Mouse (Mus musculus) urinary bladder, adult 18-20 months (tissue): ENCODE data around the gene Pck1.

Source experiments
- DNase-seq, 2 experiments: peaks; one replicate each; pipeline ENCODE4 v3.0.0; 2022; ENCODE audit warnings: low spot score in 2 of 2, mixed read lengths in 2 of 2

The Pck1 gene

DNA sequence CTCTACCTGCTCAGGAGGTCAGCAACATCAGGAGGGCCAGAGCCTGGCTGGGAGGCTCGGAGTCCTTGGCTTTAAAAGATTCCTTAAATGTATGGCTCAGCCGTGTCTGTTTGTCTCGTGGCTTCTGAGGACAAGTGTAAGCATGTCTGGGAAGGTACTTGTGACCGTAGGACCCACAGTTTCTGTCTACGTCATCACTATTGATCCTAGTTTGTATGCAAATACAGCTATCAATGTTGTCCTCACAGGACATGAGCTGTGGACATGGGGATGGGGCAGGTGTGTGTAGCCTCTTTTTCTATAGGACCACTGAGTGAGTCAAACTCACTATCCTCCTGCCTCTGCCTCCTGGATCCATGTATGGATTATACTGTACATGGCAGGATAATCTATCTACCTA, 4.8 kb upstream of the Pck1 start:
- no peak for DNase-seq

DNA sequence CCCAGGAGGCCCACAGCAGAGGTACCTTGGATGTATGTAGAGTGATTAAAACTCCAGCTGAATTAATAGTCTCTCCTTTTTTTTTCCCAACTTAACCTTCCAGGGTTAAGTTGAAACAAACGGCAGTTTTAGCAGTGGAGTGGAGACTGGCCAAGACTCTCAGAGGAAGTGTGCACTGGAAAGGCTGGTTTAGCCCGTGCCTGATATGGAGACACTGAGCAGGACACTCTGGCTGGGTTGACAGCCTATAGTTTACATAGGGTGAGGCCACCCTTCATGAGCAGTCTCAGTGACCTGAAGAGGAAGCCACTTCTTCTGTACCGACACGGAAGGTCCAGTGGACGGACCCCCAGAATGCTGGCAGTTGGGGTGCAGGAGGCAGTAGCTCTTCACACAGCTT, 1.5 kb upstream of the Pck1 start:
- no peak for DNase-seq

DNA sequence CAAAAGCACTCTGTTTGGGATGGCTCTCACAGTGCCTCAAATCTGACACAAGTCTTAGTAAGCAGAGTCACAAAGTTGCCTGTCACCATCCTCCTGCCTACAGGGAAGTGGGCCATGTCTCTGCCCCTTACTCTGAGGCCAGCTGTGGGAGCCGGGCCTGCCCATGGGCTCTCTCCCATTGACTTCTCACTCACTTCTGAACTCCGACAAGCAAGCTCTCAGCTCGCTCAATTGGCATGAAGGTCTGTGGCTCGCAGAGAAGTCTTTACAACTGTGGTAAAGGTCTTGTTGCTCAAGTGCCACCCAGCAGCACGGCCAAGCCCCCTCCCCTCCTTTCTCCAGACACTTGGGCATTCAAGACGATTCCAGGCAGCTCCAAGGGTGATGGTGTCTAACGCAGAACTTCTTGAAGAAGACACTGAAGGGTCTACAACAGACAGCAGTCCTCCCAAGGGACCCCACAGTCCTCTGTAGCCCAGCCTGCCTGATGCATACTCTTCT, 1.0 kb upstream of the Pck1 start:
- no peak for DNase-seq

DNA sequence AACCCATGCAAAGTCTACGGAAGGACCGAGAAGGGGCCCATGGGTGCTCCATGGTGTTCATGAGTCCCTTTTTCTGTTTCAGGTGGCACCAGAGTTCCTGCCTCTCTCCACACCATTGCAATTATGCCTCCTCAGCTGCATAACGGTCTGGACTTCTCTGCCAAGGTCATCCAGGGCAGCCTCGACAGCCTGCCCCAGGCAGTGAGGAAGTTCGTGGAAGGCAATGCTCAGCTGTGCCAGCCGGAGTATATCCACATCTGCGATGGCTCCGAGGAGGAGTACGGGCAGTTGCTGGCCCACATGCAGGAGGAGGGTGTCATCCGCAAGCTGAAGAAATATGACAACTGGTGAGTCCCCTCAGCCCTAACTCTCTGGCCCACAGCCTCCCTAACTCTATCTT, 418 bp downstream of the Pck1 start:
- DNase-seq: no peak

DNA sequence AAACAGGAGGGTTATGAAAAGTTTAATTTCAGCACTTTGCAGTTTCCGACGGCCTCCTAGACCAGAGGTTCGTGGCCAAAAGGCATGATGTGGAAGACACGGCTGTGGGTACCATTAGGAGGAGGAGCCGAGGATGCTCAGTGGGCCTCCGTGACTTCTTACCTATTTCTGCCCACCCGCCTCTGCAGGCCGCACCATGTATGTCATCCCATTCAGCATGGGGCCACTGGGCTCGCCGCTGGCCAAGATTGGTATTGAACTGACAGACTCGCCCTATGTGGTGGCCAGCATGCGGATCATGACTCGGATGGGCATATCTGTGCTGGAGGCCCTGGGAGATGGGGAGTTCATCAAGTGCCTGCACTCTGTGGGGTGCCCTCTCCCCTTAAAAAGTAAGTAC, 1.7 kb downstream of the Pck1 start:
- DNase-seq: no peak

DNA sequence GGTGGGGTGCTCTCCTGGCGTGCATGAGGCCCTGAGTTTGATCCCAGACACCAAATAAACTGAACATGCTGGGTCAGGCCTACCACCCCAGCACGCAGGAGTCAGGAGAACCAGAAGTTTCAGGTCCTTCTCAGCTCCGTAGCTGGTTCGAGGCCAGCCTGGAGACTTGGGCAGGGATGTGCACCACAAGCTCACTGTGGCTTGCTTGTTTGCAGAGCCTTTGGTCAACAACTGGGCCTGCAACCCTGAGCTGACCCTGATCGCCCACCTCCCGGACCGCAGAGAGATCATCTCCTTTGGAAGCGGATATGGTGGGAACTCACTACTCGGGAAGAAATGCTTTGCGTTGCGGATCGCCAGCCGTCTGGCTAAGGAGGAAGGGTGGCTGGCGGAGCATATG, 2.1 kb downstream of the Pck1 start:
- DNase-seq: no peak

DNA sequence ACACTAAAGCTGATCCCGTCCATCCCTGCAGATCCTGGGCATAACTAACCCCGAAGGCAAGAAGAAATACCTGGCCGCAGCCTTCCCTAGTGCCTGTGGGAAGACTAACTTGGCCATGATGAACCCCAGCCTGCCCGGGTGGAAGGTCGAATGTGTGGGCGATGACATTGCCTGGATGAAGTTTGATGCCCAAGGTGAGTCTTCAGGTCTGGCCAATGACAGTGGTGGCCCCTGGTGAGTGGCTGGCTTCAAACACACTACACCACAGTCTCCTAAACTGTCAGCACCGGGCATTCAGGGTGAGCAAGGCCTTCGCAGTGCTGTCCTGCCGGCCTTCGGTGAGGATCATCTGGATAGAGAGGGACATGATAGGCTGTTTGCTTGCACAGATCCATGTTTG, 3.1 kb downstream of the Pck1 start:
- DNase-seq: no peak

DNA sequence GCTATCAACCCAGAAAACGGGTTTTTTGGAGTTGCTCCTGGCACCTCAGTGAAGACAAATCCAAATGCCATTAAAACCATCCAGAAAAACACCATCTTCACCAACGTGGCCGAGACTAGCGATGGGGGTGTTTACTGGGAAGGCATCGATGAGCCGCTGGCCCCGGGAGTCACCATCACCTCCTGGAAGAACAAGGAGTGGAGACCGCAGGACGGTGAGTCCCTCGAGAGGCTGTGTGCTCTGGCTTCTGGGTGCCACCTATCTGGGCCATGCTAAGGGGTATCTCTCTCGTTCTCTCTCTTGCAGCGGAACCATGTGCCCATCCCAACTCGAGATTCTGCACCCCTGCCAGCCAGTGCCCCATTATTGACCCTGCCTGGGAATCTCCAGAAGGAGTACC, 4.1 kb downstream of the Pck1 start:
- DNase-seq: no peak

DNA sequence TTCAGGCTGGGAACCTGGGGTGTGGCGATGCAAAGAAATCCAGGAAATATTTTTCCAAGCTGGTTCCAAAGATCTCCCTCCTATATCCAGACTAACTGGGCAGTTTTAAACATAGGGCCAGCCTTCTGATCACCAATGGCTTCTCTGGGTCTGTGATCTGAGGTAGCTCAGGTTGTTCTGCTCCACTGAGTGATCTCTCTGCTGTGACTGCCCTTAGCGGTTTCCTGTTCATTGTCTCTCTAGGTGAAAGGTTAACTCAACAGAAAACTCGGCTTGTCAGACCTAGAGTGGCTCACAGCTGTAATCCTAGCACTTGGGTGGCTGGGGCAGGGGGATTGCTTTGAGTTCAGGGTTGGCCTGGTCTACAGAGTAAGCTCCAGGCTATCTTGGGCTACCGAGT, 4.5 kb downstream of the Pck1 start:
- DNase-seq: no peak

DNA sequence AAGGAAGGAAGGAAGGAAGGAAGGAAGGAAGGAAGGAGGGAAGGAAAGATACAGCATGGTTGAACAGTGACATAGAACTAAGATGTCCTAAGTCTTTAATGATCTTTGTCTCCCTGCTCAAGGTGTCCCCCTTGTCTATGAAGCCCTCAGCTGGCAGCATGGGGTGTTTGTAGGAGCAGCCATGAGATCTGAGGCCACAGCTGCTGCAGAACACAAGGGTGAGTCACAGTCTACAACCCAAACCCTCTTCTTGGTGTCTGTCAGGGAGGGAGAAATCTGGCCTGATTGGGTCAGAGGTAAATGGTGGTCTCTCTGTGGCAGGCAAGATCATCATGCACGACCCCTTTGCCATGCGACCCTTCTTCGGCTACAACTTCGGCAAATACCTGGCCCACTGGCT, 5.0 kb downstream of the Pck1 start:
- DNase-seq: no peak

DNA sequence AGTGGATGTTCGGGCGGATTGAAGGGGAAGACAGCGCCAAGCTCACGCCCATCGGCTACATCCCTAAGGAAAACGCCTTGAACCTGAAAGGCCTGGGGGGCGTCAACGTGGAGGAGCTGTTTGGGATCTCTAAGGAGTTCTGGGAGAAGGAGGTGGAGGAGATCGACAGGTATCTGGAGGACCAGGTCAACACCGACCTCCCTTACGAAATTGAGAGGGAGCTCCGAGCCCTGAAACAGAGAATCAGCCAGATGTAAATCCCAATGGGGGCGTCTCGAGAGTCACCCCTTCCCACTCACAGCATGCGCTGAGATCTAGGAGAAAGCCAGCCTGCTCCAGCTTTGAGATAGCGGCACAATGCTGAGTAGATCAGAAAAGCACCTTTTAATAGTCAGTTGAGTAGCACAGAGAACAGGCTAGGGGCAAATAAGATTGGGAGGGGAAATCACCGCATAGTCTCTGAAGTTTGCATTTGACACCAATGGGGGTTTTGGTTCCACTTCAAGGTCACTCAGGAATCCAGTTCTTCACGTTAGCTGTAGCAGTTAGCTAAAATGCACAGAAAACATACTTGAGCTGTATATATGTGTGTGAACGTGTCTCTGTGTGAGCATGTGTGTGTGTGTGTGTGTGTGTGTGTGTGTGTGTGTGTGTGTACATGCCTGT, 5.7 kb downstream of the Pck1 start:
- no peak for DNase-seq

DNA sequence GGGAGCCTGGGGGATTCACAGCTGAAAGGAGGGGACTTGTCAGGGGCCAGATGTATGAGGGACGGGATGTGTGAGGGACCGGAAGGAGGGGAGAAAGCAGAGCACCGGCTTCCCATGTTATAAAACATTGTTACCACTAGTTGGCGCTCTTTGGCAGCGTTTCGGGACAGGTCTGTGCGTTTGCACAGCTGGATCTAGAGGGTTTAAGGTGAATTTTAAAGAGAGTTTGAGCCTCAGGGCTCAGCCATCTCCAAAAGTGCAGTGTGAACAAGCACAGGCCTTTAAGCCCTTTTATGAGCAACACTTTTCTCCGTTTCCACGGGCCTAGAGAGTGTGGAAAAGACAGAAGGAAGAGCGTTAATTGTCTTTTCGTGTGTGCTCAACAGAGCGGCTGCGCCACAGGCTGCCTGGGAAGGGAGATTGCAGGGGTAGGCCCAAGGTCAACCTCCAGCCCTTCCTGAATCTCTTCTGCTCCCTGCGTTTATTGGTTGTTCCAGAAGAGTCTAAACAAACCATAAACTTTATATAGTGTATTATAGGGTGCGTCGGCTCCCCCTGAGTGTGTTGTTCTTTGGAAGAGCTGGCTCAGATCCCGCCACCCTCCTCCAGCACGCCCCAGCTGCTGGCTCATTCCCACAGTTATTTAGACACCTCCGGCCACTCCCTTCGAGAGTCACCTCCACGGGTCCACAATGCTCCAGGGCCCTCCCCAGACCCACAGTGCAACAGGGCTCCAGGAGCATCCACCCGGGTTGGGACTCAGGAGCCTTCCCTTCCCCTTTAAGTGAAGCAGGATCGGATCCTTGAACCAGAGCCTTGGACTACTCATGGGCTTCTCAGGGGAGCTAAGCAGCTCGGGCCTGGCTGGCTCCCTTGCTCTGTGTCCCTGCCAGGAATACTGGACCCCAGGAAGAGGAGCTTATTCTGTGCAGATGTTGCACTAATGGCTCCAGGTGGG, 6.8 kb downstream of the Pck1 start:
- peak; percentile 32 to 41 for DNase-seq

DNA sequence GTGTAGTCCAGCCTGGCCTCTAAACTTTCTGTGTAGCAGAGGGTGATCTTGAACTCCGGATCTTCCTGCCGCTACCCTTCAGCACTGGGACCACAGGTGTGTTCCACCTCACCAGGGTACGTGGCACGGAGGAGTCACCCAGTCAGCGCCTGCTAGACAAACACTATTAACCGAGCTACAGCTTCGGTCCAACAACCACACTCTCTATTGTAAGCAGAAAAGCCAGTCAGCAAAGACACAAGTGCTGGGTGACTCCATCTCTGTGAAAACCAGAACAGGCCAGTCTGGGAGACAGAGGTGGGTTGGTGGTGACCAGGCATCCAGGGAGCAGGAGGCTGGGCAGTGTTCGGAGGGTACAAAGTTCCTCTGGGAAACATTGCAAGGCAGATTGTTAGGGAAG, 10.5 kb downstream of the Pck1 start:
- no peak for DNase-seq

DNA sequence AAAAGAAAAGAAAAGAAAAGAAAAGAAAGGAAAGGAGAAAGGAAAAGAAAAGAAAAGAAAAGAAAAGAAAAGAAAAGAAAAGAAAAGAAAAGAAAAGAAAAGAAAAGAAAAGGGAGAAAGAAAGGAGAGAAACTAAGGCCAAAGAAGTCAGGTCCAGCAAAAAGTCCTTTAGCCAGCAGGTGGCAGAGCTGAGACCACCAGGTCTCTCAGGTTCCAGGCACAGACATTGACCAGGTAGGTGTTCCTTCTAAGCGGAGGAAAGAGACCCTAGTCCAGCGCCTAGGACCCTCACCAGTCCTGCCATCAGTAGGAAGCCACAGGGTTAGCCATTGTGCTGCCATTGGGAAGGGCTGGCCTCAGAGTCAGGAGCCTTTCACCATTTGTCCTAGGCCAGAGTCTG, 11.5 kb downstream of the Pck1 start:
- peak in 1 of 2 experiments; percentile 38 for DNase-seq

DNA sequence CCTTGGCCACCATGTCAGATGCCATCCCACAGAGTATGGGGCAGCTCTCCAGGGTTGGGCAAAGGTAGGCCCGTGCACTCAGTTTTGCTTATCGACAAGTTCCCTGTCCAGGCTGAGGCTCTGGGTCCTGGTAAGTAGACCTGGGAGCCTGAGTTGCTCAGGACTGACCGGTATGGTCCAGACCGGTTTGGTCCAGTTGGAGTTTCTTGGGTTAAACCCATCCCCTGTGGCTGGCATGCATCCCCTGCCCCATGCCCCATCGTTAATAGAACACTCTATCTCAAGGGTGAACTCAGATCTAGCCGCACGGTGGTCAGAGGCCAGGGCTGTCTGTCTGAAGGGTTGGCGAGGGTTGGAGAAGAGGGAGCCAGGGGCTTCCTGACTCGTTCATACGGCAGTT, 12.1 kb downstream of the Pck1 start:
- DNase-seq: no peak

DNA sequence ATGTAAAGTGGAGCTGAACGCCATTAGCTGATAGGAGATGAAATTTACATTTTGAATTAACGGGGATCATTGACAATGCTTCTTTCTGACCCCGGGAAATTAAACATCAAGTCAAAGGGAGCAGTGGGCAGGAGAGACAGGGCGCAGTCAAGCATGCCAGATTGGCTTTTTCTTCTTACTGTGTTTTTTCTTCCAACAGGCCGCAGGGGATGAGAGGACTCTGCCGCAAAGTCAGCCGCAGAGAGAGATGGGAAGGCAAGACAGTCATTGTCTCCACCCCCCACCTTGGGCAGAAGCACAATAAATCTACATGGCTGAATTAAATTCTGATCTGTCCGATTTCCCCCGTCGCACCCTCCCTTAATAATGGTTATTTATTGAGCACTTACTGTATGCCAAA, 12.5 kb downstream of the Pck1 start:
- no peak for DNase-seq

DNA sequence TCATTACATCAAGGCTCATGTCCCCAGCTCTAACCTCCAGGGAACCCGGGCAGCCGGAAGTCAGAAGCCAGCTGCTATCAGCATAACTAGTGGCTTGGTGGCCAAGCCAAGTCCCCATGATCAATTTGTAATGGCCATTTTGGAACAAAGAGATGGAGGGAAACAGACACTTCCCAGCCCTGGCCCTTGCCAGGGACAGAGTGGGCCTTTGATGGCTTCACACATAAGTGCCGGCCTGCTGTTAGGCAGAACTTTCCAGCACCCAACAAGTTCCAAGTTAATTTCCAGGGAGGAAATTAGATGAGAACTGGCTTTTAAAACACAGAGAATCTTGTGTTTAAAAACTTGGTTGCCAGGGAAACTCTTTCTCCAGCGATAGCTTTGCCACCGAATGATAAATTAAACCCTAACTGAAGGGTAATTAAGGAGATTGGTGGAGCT, 15.6 kb downstream of the Pck1 start:
- DNase-seq: no peak

DNA sequence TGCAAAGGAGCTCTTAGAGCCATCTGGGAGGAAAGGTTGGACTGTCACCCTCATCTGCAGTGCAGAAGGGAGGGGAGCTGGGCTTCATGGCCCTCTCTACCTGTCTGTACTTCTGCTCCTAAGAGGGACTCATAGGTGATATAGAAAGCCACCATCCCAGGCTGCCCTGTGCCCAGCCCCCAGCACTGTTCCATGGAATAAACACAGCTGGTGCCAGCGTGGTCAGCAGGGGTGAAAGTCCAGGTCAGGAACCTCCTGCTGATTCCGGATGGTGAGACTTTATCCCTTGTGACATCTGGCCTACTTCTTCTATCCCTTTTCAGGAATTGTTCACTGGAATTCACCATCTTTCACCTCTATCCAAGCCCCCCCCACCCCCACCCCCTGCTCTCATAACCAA, 17.2 kb downstream of the Pck1 start:
- DNase-seq: no peak

DNA sequence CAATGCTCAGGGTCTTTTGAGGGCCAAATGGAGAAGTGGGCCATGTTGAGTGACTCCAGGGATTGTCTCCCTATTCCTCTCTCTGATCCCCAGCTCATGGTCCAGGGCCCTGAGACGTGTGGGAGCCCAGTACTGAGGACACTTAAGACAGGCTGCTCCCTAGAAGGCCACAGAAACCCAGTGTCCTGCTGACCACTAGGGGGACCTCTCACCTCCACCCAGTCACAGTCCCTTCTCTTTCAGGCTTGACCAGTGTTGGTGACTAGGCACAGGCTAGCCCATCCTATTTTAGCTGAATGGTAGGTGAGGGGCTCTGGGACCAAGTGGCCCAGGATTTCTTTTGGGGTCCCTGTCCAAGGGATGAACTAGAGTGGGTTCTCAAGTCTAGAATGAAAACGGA, 17.9 kb downstream of the Pck1 start:
- no peak for DNase-seq

DNA sequence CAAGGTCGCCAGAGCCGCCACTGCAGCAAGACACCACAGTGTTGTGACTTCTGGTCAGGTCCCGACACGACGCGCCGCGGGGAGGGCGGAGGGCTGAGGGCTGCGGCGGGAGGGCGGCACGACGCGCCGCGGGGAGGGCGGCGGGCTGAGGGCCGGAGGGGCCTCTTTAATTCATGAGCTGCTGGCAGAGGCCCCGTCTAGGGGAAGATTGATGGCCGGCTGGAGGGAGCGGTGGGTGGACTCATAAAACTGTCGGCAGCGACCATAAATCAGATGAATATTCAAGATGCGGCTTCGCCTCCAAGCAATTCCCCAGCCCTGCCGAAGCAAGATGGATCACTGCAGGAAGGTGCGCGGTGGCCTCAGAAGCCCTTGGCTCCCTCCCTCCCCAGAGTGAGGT, 18.6 kb downstream of the Pck1 start:
- DNase-seq: peak; percentile 69 to 77

DNA sequence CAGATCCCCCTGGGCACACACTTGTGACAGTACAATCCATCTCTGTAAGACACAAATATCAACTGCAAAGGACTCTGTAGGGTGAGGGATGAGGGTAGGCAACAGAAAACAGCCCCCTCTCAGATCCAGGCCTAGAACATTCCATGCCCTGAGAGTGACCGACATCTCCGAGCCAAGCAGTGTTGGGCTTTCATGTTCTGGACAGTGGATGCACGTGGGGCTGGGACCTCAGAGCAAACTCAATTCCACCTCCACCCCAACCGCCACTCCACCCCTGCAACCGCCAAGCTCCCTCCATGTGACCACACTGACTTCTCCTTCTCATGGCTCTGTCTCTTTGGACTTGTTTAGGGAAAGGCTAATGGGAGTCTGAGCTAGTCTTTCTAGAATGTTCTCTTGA, 19.1 kb downstream of the Pck1 start:
- DNase-seq: no peak

DNA sequence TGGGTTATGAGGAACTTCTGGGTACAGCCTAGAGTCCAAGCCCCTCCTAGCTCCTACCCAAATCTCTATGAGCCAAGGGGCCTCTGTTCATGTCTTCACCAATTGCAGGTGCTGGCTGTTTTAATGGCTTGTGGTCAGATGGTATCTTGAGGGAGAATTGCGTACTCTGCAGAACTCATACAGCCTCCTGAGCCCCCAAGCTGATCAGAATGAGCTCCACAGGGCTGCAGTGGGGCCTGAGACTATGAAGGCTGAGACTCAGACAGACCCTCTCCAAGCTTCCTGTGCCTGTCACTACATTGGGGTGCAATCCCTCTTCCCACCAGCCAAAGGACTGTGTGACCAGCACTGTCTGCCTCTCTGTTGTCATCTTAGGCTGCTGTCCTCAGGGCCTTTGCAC, 19.5 kb downstream of the Pck1 start:
- DNase-seq: no peak

DNA sequence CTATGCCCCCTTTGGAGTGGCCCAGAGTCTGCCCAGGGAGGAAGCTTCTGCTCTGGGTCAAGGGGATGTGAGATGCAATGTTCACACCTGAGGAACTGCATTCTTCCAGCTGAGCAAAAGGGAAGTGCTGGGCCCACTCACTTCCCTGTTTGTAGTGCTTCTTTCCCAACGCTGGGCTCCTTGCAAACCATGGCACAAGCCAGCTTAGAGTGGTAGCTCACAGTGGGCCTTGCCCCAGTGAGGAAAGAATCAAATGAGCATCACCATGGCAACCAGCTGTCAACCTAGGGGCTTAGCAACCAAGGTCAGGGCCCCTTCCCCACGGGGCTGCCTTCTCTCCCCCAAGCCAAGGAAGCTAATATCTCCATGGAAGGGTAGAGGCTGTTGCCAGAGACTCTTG, 20.2 kb downstream of the Pck1 start:
- DNase-seq: no peak
